Mouse (Mus musculus): ENCODE results near the gene Foxo1.
A peak's percentile ranks its signal among the peaks of the same experiment; 100 is the strongest.

Gene Foxo1

GRCm38 (mm10) chr3:52267652-52268486 lies at the start of gene Foxo1:
Gene Foxo1 (plus strand): TSS chr3:52268336.
- peak; percentile 93 for DNase-seq (ENCODE audit: low read depth)

- DNase-seq (ENCODE audit: low read depth), result no peak
These were observed 49.3 kb upstream of the Foxo1 start for GRCm38 (mm10) chr3:52218864-52219263.

- DNase-seq (ENCODE audit: low read depth), result no peak
These were observed 47.1 kb upstream of the Foxo1 start for GRCm38 (mm10) chr3:52221082-52221481.

- peak; percentile 35 for DNase-seq (ENCODE audit: low read depth)
These were observed 46.2 kb upstream of the Foxo1 start for GRCm38 (mm10) chr3:52221931-52222330.

GRCm38 (mm10) chr3:52236488-52236887 lies 31.6 kb upstream of the Foxo1 start:
- DNase-seq (ENCODE audit: low read depth), result peak; percentile 44

GRCm38 (mm10) chr3:52237136-52237535 lies 31.0 kb upstream of the Foxo1 start:
- DNase-seq (ENCODE audit: low read depth), result no peak

- no peak for DNase-seq (ENCODE audit: low read depth)
These were observed 27.1 kb upstream of the Foxo1 start for GRCm38 (mm10) chr3:52241062-52241461.

- peak; percentile 90 for DNase-seq (ENCODE audit: low read depth)
These were observed 25.6 kb upstream of the Foxo1 start for GRCm38 (mm10) chr3:52242457-52243105.

GRCm38 (mm10) chr3:52243271-52244021 lies 24.7 kb upstream of the Foxo1 start:
- DNase-seq (ENCODE audit: low read depth), result peak; percentile 70

- DNase-seq (ENCODE audit: low read depth), result peak; percentile 43
These were observed 21.9 kb upstream of the Foxo1 start for GRCm38 (mm10) chr3:52245996-52246830.

- no peak for DNase-seq (ENCODE audit: low read depth)
These were observed 17.0 kb upstream of the Foxo1 start for GRCm38 (mm10) chr3:52251184-52251583.

- DNase-seq (ENCODE audit: low read depth), result peak; percentile 51
These were observed 14.3 kb upstream of the Foxo1 start for GRCm38 (mm10) chr3:52253656-52254461.

- no peak for DNase-seq (ENCODE audit: low read depth)
These were observed 13.6 kb upstream of the Foxo1 start for GRCm38 (mm10) chr3:52254496-52254895.

- peak; percentile 77 for DNase-seq (ENCODE audit: low read depth)
These were observed 10.2 kb upstream of the Foxo1 start for GRCm38 (mm10) chr3:52257782-52258441.

GRCm38 (mm10) chr3:52258532-52258931 lies 9.6 kb upstream of the Foxo1 start:
- DNase-seq (ENCODE audit: low read depth), result peak; percentile 85

GRCm38 (mm10) chr3:52262431-52263161 lies 5.5 kb upstream of the Foxo1 start:
- peak; percentile 91 for DNase-seq (ENCODE audit: low read depth)

GRCm38 (mm10) chr3:52264354-52264753 lies 3.8 kb upstream of the Foxo1 start:
- no peak for DNase-seq (ENCODE audit: low read depth)

GRCm38 (mm10) chr3:52266606-52267160 lies 1.5 kb upstream of the Foxo1 start:
- no peak for DNase-seq (ENCODE audit: low read depth)

GRCm38 (mm10) chr3:52267293-52267651 lies 864 bp upstream of the Foxo1 start:
- no peak for DNase-seq (ENCODE audit: low read depth)

- DNase-seq (ENCODE audit: low read depth), result no peak
These were observed 276 bp downstream of the Foxo1 start for GRCm38 (mm10) chr3:52268487-52268736.

Data from NIH3T3 (cell line).